Mouse (Mus musculus) left cerebral cortex, adult 8-10 months (tissue): Measurements from ENCODE around the gene Rad51b. TPM values are rescaled to one million over a fixed set of nuclear protein-coding genes. Genes with fewer than 3 reads are reported as not detected.

Experiments
- DNase-seq, 2 experiments: peaks; one replicate each; pipeline ENCODE4 v3.0.0; 2022; ENCODE audit warnings: low spot score in 2 of 2
- total RNA-seq, 4 experiments: library from RNA; stranded (reverse); gene quantifications; 2 replicates each; pipeline ENCODE4 v1.2.4; 2022

Rad51b gene
- total RNA-seq, 4 experiments from 2014 or later: 0.39 TPM; not detected in 3

DNA sequence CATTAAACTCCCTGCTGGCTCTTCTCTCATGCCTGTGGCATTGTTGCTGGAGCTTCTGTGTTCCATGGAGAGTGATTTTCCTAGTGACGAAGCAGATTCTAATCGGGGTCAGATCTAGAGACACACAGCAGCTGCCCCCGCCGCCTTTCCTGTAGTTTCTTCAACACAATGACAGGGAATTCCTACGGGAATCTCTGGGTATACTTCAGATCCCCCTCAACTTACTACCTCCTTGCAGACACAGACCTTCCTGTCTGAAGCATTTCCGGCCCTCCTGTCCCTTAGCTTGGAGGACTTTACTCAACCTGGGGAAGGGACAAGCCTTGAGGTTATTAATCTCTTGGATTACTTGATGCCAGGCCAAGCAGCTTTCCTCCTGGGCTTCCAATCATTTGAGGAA lies 499.2 kb downstream of the Rad51b start:
- no peak for DNase-seq

DNA sequence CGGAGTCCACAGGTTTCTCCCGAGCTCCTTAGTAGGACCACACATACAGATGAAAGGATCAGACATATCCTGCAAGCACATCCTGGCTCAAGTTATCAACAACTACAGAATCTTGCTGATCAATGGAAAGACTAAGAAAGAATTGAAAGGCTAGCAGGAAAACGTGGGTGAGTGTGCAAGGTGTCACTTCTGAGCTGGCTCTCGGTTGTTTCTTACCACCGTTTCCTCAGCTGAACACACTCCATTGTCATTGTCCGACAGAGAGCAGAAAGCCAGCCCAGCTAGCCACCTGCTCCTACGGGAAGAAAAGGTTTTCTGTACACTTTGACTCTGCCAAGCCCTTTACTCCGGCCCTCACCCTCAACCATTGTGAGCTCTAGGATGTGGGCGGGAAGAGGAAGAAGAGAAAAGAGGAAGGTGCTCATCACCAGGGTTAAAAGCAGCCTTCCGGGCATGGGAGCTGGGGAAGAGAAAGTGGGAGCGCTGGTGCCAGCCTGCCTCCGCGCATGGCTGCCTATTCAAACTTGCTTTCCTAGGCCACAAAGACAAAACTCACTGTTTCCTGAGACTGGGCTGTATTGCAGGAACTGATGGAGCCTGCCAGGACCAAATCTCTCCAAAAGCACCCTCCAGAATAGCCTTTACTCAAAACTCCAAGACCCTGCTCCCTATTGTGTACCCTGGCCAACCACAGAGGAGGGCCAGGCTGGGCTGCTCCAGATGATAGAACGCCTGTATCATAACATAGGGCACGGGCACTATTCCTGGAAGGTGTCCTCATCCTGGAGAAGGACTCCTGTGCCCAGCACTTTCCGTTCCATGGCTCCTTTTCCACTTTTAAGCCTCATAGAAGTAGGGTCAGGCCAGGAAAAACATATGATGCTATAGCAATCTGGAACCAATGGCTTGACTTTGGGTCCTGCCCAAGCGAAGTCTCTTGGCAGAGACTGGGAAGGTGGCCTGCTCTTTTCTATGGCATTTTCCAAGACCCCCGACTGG lies 500.0 kb downstream of the Rad51b start:
- DNase-seq: no peak

DNA sequence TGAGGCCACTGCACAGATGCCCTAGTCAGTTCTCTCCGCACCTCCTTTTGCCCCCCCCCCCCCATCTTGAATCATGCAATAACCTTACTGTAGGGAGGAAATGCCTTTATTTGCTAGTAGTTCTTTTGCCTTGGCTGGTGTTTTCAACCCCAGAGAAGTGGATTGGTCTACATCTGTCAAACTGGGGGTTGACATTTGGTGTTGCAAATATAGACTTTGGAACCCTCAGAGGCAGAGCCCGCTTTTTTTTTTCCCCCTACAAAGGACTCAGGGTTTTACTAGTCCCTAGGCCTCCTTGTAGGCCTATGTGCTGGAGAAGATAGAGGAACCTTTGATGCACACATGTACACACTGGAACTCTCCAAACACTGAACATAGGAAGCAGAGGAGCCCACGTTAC lies 501.4 kb downstream of the Rad51b start:
- DNase-seq: no peak

GRCm38 (mm10) chr12:79799370-79799769 lies 502.3 kb downstream of the Rad51b start:
- DNase-seq: no peak

DNA sequence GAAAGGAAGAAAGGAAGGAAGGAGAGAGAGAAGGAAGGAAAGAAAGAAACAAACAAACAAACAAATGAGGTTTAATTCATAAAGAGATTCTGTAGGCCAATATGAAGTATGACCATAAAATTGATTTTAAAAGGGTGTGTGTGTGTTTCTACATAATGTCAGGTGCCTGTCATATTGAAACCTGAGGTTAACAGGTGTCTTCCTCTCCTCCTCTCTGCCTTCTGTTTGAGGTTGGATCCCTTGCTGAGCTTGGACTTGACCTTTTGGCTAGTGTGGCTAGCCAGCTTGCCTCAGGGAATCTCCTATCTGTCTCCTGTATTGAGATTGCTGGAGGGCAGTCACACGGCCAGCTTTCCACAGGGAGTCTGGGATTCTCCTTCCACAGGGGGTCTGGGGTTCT lies 506.6 kb downstream of the Rad51b start:
- DNase-seq: no peak

GRCm38 (mm10) chr12:79804776-79805524 lies 507.9 kb downstream of the Rad51b start:
- no peak for DNase-seq

DNA sequence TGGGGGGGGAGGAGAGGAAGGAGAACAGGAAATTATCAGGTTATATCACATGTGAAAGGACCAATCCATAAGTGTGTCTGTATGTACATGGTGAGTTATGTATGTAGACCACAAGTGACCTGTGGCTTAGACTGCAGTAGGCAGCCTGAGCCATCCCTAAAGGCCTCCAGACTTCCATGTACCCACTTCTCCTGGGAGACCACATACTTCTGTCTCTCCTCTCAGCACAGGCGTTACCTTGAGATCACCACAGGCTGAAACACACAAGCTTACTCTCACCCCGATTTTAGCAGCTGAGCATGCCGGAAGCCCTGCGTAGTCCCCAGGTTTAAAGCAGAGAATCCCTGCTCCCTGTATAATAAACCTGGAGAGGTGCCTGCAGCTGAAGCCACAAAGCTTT lies 509.9 kb downstream of the Rad51b start:
- no peak for DNase-seq

DNA sequence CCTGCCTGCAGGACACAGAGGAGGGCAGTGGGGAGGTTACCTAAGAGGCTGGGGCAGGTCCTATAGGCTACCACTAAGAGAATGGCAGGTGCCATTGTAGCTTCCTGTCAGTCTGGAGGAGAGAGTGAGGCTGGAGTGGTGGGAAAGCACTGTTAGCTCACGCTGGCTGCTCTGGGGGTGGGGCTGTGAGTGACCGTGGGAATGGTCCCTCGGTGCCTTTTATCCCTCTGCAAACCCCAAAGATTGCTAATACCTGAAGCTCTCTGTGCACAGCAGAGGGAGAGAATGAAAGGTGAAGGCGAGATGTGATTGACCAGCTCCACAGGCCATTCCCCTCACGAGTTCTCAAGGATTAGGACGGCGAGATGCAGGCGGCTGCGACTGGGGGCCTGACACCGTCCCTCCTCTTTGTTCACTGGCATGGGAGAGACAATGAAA lies 510.3 kb downstream of the Rad51b start:
- no peak for DNase-seq

GRCm38 (mm10) chr12:79807938-79808401 lies 510.9 kb downstream of the Rad51b start:
- no peak for DNase-seq

GRCm38 (mm10) chr12:79808426-79809398 lies 511.6 kb downstream of the Rad51b start:
- no peak for DNase-seq

GRCm38 (mm10) chr12:79809518-79809917 lies 512.4 kb downstream of the Rad51b start:
- DNase-seq: no peak

GRCm38 (mm10) chr12:79812422-79812821 lies 515.3 kb downstream of the Rad51b start:
- DNase-seq: no peak

DNA sequence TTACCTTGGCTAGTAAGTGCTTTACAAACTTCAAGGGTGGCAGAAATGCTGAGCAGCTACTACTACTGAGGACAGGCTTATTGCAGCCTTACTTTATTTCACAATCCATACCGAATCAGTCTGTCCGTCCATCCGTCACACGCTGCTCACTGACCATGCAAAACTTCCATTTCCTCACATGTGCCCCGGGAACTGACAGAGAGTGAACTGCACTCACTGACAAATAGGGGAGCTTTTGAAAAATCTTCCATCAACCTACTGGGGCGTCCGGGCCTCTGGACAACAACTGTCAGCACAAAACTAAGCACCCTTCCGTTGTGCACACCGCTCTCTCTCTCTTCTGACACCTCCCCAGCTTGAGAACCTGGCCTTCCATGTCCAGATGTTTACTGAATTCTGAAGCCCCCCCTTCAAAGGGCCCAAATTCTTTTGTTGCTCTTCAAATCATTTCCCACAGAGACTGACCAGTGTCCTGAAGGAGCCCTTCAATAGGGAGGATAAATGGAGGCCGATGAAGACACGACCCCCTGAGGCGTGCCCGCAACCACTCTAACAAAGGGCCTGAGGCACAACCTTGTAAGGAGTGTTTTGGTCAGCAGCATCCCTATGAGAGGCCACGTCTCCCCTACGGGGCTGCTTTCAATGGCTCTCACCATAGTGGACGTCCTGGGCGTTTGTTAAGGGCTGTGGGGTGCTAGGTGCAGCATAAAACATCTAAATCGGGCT lies 515.9 kb downstream of the Rad51b start:
- no peak for DNase-seq

DNA sequence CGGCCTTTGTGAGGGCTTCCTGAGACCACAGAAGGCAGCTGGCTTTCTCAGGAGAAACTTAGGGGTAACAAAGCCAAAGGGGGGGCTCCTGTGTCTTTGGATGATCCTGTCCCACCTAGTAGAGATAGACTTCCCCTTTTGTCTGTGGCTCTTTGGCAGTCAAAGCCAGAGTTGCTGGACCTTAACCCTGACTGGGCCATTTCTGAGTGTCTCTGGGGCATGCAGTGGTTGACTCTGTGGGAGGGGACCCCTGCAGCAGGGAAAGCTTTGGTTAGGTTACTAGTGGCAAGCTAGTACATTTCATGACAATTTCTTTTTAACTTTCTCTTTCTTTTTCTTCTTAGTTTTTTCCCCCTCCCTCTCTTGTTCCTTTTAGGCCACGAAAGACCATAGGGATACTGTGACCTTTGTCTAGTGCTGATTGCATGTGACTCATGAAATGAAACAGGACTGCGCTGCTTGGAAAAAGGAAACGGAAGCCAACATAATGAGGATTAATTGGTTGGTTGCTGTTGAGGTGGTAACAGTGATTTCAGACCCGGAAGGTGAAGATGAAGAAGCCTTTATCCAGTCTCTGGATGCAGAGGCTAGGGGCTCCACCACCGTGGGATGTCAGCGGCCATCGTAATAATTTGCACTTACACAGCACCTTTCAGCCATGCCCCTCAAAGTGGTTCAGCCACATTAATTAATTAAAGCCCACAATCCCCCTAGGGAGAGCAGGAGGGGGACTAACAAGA lies 516.7 kb downstream of the Rad51b start:
- DNase-seq: no peak

GRCm38 (mm10) chr12:79814312-79815091 lies 517.4 kb downstream of the Rad51b start:
- no peak for DNase-seq

- no peak for DNase-seq
Observed at GRCm38 (mm10) chr12:79816241-79816640, 519.2 kb downstream of the Rad51b start.

GRCm38 (mm10) chr12:79820228-79820958 lies 523.3 kb downstream of the Rad51b start:
- no peak for DNase-seq

DNA sequence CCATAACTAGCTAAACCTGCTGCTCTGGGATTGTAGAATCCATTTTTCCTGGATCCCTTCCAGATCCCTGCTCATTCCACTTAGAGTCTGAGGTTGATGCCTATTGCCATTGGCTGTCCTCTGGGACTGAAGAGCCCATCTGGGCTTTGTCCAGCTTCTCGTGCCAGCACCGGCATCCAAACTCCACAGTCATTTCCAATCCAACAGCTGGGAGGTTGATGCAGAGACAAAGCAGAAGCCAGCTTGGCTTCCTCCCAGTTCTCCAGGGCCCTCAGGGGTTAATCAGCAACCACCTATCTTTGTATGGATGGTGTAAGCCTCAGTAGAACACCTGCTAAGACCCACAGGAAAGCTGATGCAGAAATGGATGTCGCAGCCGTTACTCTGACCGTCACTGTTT lies 524.8 kb downstream of the Rad51b start:
- no peak for DNase-seq
